Mouse (Mus musculus) cortical plate, adult 2 months (tissue): ENCODE results near the gene Pmis2. TPM values are rescaled to one million over a fixed set of nuclear protein-coding genes. Genes with fewer than 3 reads are reported as not detected.

Source experiments
- H3K27ac ChIP-seq: fragments of 200-500 bp; 2 replicates; pipeline ENCODE4 v1.5.1; 2012; ENCODE audit warnings: low read length, control low read depth, inconsistent platforms; ENCODE audit not compliant: insufficient read depth
- H3K4me1 ChIP-seq: fragments of 200-500 bp; 2 replicates; pipeline ENCODE4 v1.6.1; 2011; ENCODE audit warnings: low read length; ENCODE audit not compliant: control insufficient read depth, insufficient read depth
- H3K4me3 ChIP-seq: fragments of 200-500 bp; 2 replicates; pipeline ENCODE4 v1.5.1; 2011; ENCODE audit warnings: mild to moderate bottlenecking, low read length, control low read depth; ENCODE audit not compliant: insufficient read depth
- CTCF ChIP-seq: fragments of 200-500 bp; IDR thresholded peaks from 2 replicates; pipeline ENCODE4 v1.5.1; 2011; ENCODE audit warnings: mild to moderate bottlenecking, control low read depth, low read length; ENCODE audit not compliant: insufficient read depth; ENCODE audit errors: extremely low read depth
- POLR2A ChIP-seq: fragments of 200-500 bp; IDR thresholded peaks from 2 replicates; pipeline ENCODE4 v1.6.1; 2011; ENCODE audit warnings: mild to moderate bottlenecking, low read length, control low read depth; ENCODE audit not compliant: insufficient read depth; ENCODE audit errors: extremely low read depth
- polyA plus RNA-seq: library from polyadenylated mRNA; depleted of rRNA; stranded (reverse); fragments of >200 nt; gene quantifications from 2 replicates; pipeline ENCODE4 v1.2.3, GENCODE M21; 2012; rRNA removed

Gene Pmis2
- polyA plus RNA-seq, 1 experiment, result not detected

- Histone ChIP-seq H3K4me1 (no peaks in the 10 kb centered on the region), H3K4me3 (no peak within 1 kb of the TSS), H3K27ac (no peak within 1 kb of the TSS)
- TF ChIP-seq CTCF (no peak), POLR2A (no peak)
Observed at GRCm38 (mm10) chr7:30635752-30636151, 35.7 kb downstream of the Pmis2 start, which contains the start of gene Etv2. Etv2 (minus strand) TSS chr7:30635852.

- H3K4me3 ChIP-seq, result no peak overlapping the region
Observed at GRCm38 (mm10) chr7:30634621-30635020, 36.8 kb downstream of the Pmis2 start.

DNA sequence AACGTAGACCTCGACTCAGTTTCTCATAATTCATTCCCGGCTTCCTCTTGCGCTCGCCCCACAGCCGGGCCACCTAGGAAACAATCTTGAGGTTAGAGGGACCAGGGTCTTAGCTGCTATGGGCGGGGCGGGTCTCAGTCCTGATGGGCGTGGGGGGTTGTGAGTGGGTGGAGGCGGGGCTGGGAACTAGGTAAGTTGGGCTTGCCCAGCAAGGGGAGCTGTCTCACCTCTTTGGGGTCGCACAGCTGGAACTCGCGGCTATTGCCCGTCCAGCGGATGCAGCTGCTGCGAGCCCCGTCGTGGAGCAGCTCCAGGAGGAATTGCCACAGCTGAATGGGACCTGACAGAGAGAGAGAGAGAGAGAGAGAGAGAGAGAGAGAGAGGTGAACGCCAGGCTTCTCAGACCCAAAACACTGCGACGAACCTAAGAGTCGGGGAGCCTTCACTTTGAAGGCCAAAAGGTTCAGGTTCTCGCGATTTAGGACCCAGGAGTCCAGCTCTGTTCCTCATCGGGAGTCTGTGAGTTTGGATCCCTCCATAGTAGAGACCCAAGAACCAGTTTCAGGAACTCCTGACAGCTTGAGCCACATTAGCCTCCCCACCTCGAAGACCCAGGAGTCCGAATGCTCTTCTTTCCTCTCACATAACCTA, 37.5 kb downstream of the Pmis2 start:
- Histone ChIP-seq H3K27ac (no peak overlapping the region), H3K4me1 (no peaks in the 10 kb centered on the region), H3K4me3 (no peak overlapping the region)
- TF ChIP-seq CTCF, result no peak
- TF ChIP-seq POLR2A, result no peak

More at GRCm38 (mm10) chr7:30634621-30635020, 36.8 kb downstream of the Pmis2 start:
- Histone ChIP-seq H3K4me1 (no peaks in the 10 kb centered on the region), H3K27ac (no peak overlapping the region)
- TF ChIP-seq POLR2A (no peak), CTCF (peak; percentile 14; the same call in 1 of the 2 replicates)

DNA sequence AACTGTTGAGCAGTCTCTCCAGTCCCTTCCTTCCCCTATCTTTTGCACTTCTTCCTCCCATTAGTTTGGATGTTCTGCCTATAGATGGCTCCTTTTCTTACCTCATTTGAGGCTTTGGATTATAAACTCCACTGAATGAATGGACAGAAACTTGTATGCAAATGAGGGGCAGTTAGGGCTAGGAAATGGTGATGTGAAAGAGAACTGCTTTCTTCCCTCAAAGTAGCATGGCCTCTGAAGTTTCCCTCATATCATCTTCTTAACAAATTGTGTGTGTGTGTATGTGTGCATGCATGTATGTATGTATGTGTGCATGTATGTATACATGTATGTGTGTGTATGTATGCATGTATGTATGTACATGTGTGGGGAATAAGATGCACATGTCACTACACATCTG, 42.4 kb downstream of the Pmis2 start:
- Histone ChIP-seq H3K4me1 (peaks cover 1% of the 10 kb centered on the region; the same call in 1 of the 2 replicates), H3K27ac (no peak overlapping the region), H3K4me3 (no peak overlapping the region)
- TF ChIP-seq POLR2A (no peak), CTCF (no peak)

- peak overlapping the region; percentile 97; the same call in 1 of the 2 replicates for H3K4me3 ChIP-seq
- H3K27ac ChIP-seq, result no peak overlapping the region
- peaks cover 1% of the 10 kb centered on the region; the same call in 1 of the 2 replicates for H3K4me1 ChIP-seq
- TF ChIP-seq POLR2A (no peak), CTCF (no peak)
Observed at GRCm38 (mm10) chr7:30626647-30627046, 44.8 kb downstream of the Pmis2 start.

GRCm38 (mm10) chr7:30625530-30626384, 45.6 kb downstream of the Pmis2 start, which contains the start of gene Cox6b1:
Cox6b1 (minus strand) TSS chr7:30626151.
- peaks cover 1% of the 10 kb centered on the region; the same call in 1 of the 2 replicates for H3K4me1 ChIP-seq
- peak within 1 kb of the TSS; percentile 97 for H3K4me3 ChIP-seq
- no peak for TF ChIP-seq CTCF
- TF ChIP-seq POLR2A, result peak; percentile 76
- H3K27ac ChIP-seq, result peak within 1 kb of the TSS; percentile 40

Other genes starting within 250 kb of the Pmis2 start
- 4.4 and 5.7 TPM in 2 replicates for gene Nfkbid, start 249.9 kb downstream of the Pmis2 start, polyA plus RNA-seq
- gene Aplp1, start 226.1 kb downstream of the Pmis2 start, polyA plus RNA-seq, result 1,095 and 1,125 TPM in 2 replicates
- 7.8 and 8.3 TPM in 2 replicates for gene Kirrel2, start 213.9 kb downstream of the Pmis2 start, polyA plus RNA-seq
- gene Nphs1, start 213.3 kb downstream of the Pmis2 start, polyA plus RNA-seq, result 1.4 and 1.7 TPM in 2 replicates
- gene Prodh2, start 178.0 kb downstream of the Pmis2 start, polyA plus RNA-seq, result not detected in 2 replicates
- gene Arhgap33, start 136.5 kb downstream of the Pmis2 start, polyA plus RNA-seq, result 174 and 184 TPM in 2 replicates
- gene Hspb6, start 119.4 kb downstream of the Pmis2 start, polyA plus RNA-seq, result 11.0 and 11.3 TPM in 2 replicates
- 4.7 and 6.2 TPM in 2 replicates for gene Proser3, start 119.3 kb downstream of the Pmis2 start, polyA plus RNA-seq
- 71.9 and 72.7 TPM in 2 replicates for gene Lin37, start 111.8 kb downstream of the Pmis2 start, polyA plus RNA-seq
- gene U2af1l4, start 108.3 kb downstream of the Pmis2 start, polyA plus RNA-seq, result 90.9 and 97.0 TPM in 2 replicates
- 4.7 and 5.5 TPM in 2 replicates for gene Gm49396, start 108.3 kb downstream of the Pmis2 start, polyA plus RNA-seq
- 127 and 133 TPM in 2 replicates for gene Psenen, start 108.0 kb downstream of the Pmis2 start, polyA plus RNA-seq
- 3.4 and 4.4 TPM in 2 replicates for gene Igflr1, start 106.2 kb downstream of the Pmis2 start, polyA plus RNA-seq
- gene Kmt2b, start 82.9 kb downstream of the Pmis2 start, polyA plus RNA-seq, result 40.0 and 45.3 TPM in 2 replicates
- gene Zbtb32, start 72.7 kb downstream of the Pmis2 start, polyA plus RNA-seq, result 0.08 TPM in 1 of 2 replicates, not detected in the other
- gene Upk1a, start 58.8 kb downstream of the Pmis2 start, polyA plus RNA-seq, result 2.0 and 2.1 TPM in 2 replicates
- gene Cox6b1, start 45.5 kb downstream of the Pmis2 start, polyA plus RNA-seq, result 1,068 and 1,150 TPM in 2 replicates
- not detected in 2 replicates for gene Etv2, start 35.8 kb downstream of the Pmis2 start, polyA plus RNA-seq
- gene Rbm42, start 21.3 kb downstream of the Pmis2 start, polyA plus RNA-seq, result 59.7 and 60.1 TPM in 2 replicates
- 7.6 and 9.4 TPM in 2 replicates for gene Haus5, start 6.6 kb downstream of the Pmis2 start, polyA plus RNA-seq
- not detected in 2 replicates for gene 2200002J24Rik, start 27.3 kb upstream of the Pmis2 start, polyA plus RNA-seq
- gene Atp4a, start 40.6 kb upstream of the Pmis2 start, polyA plus RNA-seq, result 0.73 and 1.0 TPM in 2 replicates
- 189 and 190 TPM in 2 replicates for gene Tmem147, start 57.9 kb upstream of the Pmis2 start, polyA plus RNA-seq
- not detected in 2 replicates for gene Gapdhs, start 72.1 kb upstream of the Pmis2 start, polyA plus RNA-seq
- 8.4 and 8.6 TPM in 2 replicates for gene Sbsn, start 79.9 kb upstream of the Pmis2 start, polyA plus RNA-seq
- 3.3 and 9.6 TPM in 2 replicates for gene Dmkn, start 92.2 kb upstream of the Pmis2 start, polyA plus RNA-seq
- not detected in 2 replicates for gene Krtdap, start 116.3 kb upstream of the Pmis2 start, polyA plus RNA-seq
- 0.09 and 0.38 TPM in 2 replicates for gene Ffar2, start 152.2 kb upstream of the Pmis2 start, polyA plus RNA-seq
- 0.13 TPM in 1 of 2 replicates, not detected in the other for gene Ffar3, start 184.6 kb upstream of the Pmis2 start, polyA plus RNA-seq
- gene Ffar1, start 190.0 kb upstream of the Pmis2 start, polyA plus RNA-seq, result 0.02 TPM in 1 of 2 replicates, not detected in the other
- gene Cd22, start 208.7 kb upstream of the Pmis2 start, polyA plus RNA-seq, result 0.15 and 0.83 TPM in 2 replicates
- gene Mag, start 243.3 kb upstream of the Pmis2 start, polyA plus RNA-seq, result 412 and 613 TPM in 2 replicates